Mouse (Mus musculus): ENCODE measurements around the gene Pnpla8.
"Not testable (repeated sequence)": the region's sequence is repeated elsewhere in the genome, so short reads cannot be mapped to it uniquely, and the experiment has no call there.

The Pnpla8 gene

GRCm38 (mm10) chr12:44274125-44274835, 53.1 kb downstream of the Pnpla8 start:
- DNase-seq: peak; percentile 25 to 77

- DNase-seq: not testable (repeated sequence)
Measured at GRCm38 (mm10) chr12:44280147-44280546, 59.0 kb downstream of the Pnpla8 start.

GRCm38 (mm10) chr12:44281534-44281933, 60.4 kb downstream of the Pnpla8 start:
- DNase-seq: no peak

GRCm38 (mm10) chr12:44283378-44283777, 62.2 kb downstream of the Pnpla8 start:
- DNase-seq: no peak

GRCm38 (mm10) chr12:44286992-44287391, 65.8 kb downstream of the Pnpla8 start:
- DNase-seq: no peak

GRCm38 (mm10) chr12:44292281-44292680, 71.1 kb downstream of the Pnpla8 start:
- peak; percentile 20 to 64 for DNase-seq

- DNase-seq: no peak
Measured at GRCm38 (mm10) chr12:44300793-44301192, 79.6 kb downstream of the Pnpla8 start.

- DNase-seq: no peak
Measured at GRCm38 (mm10) chr12:44304012-44304411, 82.8 kb downstream of the Pnpla8 start.

GRCm38 (mm10) chr12:44304869-44305268, 83.7 kb downstream of the Pnpla8 start:
- no peak for DNase-seq

GRCm38 (mm10) chr12:44308221-44308620, 87.1 kb downstream of the Pnpla8 start:
- no peak for DNase-seq

GRCm38 (mm10) chr12:44315212-44315611, 94.0 kb downstream of the Pnpla8 start:
- DNase-seq: no peak

- no peak for DNase-seq
Measured at GRCm38 (mm10) chr12:44325091-44325490, 103.9 kb downstream of the Pnpla8 start.

GRCm38 (mm10) chr12:44327452-44327851, 106.3 kb downstream of the Pnpla8 start:
- no peak for DNase-seq

- DNase-seq: peak in 1 of 2 experiments; percentile 7
Measured at GRCm38 (mm10) chr12:44328381-44329315, 107.5 kb downstream of the Pnpla8 start, which contains the start of gene Nrcam. Gene Nrcam (plus strand): TSS chr12:44328885.

GRCm38 (mm10) chr12:44329316-44330215, 108.4 kb downstream of the Pnpla8 start:
- DNase-seq: no peak

GRCm38 (mm10) chr12:44330216-44330719, 109.1 kb downstream of the Pnpla8 start:
- DNase-seq: no peak

GRCm38 (mm10) chr12:44337136-44337640, 116.0 kb downstream of the Pnpla8 start:
- DNase-seq: no peak

GRCm38 (mm10) chr12:44338195-44338622, 117.0 kb downstream of the Pnpla8 start:
- DNase-seq: no peak

GRCm38 (mm10) chr12:44344075-44344474, 122.9 kb downstream of the Pnpla8 start:
- DNase-seq: no peak

GRCm38 (mm10) chr12:44345251-44345650, 124.1 kb downstream of the Pnpla8 start:
- DNase-seq: no peak

- no peak for DNase-seq
Measured at GRCm38 (mm10) chr12:44346143-44346542, 125.0 kb downstream of the Pnpla8 start.

- no peak for DNase-seq
Measured at GRCm38 (mm10) chr12:44355116-44355515, 133.9 kb downstream of the Pnpla8 start.
